Mouse (Mus musculus): ENCODE measurements at regions not wholly inside any gene's neighbourhood (a gene's known extent, or its start where the extent isn't known, plus 50 kb on each side); places are given as distances from the start of the nearest gene placed in this dataset.

DNA sequence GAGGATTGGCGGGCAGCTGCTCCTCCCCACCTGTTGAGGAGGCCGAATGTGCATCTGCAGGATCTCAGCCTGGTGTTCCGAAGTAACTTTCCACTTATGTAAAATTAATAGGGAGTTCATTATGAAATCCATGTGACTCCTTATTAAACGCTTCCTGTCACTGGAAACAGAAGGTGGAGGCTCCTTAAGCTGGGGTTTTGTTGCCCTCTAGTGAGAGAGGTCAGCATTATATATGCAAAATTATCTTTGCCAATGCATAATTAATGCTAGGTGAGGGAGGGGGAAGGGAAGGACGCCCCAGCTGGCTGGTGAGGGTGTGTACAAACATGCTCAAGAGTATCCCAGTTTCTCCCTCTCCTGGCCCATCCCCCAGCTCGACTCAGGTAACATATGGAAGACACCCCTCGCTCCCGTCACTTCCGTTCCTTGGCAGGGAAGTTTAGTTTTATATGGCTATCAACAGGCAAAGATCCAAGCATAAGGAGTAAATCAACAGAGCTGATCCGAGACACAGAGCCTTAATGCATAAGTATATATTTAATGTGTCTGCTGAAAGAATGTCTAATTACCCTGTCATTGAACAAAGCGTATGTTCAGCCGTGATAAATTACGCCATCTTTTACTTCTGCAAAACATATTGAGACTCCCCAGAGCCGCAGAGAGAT, 71.2 kb upstream of the Cdh4 start:
- no peaks in the 10 kb centered on the region for H3K9me3 ChIP-seq (ENCODE audit: control insufficient read depth, low read length)
- peak; percentile 28; the same call in 1 of the 2 replicates for ATAC-seq
- 57% methylated on average over 14 of the region's 14 CpGs for WGBS
- no peaks in the 10 kb centered on the region for H3K36me3 ChIP-seq (ENCODE audit: control insufficient read depth, insufficient read depth)
- no peak overlapping the region for H3K4me2 ChIP-seq (ENCODE audit: low read length)
- no peak overlapping the region for H3K27ac ChIP-seq (ENCODE audit: low read length)
- H3K9ac ChIP-seq (replicated peaks; ENCODE audit: low read depth, low read length) = no peak overlapping the region
- H3K4me1 ChIP-seq (replicated peaks; ENCODE audit: control insufficient read depth, insufficient read depth, low read length) = peaks cover 8% of the 10 kb centered on the region; the same call in 1 of the 2 replicates
- no peaks in the 10 kb centered on the region for H3K27me3 ChIP-seq (replicated peaks; ENCODE audit: control insufficient read depth, insufficient read depth, low read length)
- no peak overlapping the region for H3K4me3 ChIP-seq (replicated peaks; ENCODE audit: low read length)

DNA sequence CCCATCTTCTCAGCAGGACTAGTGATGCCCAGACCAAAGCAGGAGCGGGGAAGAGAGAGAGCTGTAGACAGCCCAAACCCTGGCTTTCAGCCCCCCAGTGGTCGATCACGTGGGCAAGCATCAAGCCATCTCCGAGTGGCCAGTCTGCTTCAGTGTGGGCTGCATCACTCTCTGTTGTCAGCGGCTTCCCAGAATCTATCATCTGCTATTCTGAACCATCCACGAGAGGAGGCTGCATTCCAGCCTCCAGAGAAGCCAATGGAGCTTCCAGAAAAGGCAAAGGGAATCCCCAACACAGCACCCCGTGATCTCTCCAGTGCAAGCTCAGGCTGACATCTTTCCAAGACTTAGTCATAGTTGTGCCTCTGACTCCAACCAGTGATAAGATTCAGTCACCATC, 70.7 kb upstream of the Cdh4 start:
- H3K9ac ChIP-seq (replicated peaks; ENCODE audit: low read depth, low read length) = no peak overlapping the region
- 74% methylated on average over 7 of the region's 7 CpGs for WGBS
- H3K9me3 ChIP-seq (ENCODE audit: control insufficient read depth, low read length) = no peaks in the 10 kb centered on the region
- H3K4me2 ChIP-seq (ENCODE audit: low read length) = no peak overlapping the region
- no peak overlapping the region for H3K27ac ChIP-seq (ENCODE audit: low read length)
- H3K4me1 ChIP-seq (replicated peaks; ENCODE audit: control insufficient read depth, insufficient read depth, low read length) = peaks cover 8% of the 10 kb centered on the region; the same call in 1 of the 2 replicates
- H3K36me3 ChIP-seq (ENCODE audit: control insufficient read depth, insufficient read depth) = no peaks in the 10 kb centered on the region
- no peak overlapping the region for H3K4me3 ChIP-seq (replicated peaks; ENCODE audit: low read length)
- ATAC-seq = peak; percentile 12; the same call in 1 of the 2 replicates
- H3K27me3 ChIP-seq (replicated peaks; ENCODE audit: control insufficient read depth, insufficient read depth, low read length) = no peaks in the 10 kb centered on the region

DNA sequence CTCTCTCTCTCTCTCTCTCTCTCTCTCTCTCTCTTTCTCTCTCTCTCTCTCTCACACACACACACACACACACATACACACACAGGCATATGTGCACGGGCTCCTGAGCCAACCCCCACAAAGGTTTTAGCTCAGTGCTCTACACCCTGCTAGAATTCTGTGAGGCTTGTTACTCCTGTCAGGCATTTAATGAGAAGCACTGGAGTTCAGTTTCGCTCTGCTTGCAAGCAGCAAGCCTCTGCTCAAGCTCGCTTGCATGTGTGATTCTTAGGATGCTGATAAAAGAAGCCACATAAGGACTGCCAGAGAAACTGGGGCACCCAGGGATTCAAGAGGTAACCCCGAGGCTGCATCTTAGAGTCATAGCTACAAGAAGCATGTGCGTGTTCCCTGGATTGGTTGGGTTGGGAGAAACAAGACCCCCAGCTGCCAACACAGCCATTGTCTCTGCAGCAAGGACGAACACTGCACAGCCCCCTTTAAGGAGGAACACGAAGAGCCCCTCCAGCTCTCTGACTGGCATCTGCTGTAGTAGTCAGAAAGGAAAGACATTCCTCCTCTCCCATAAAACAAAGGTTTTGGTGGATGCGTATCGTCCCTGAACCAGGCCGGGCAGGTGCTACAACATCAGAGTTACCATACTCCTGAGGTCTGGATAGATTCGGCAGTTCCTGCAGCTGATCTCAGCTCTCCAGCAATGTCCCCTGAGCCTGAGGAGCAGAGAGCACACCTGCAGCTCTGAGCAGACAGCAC, 62.4 kb upstream of the Cdh4 start:
- no peaks in the 10 kb centered on the region for H3K36me3 ChIP-seq (ENCODE audit: control insufficient read depth, insufficient read depth)
- H3K27ac ChIP-seq (ENCODE audit: low read length) = no peak overlapping the region; the same call in 1 of the 2 replicates
- ATAC-seq = peak; percentile 65; the same call in 1 of the 2 replicates
- no peaks in the 10 kb centered on the region for H3K9me3 ChIP-seq (ENCODE audit: control insufficient read depth, low read length)
- no peak overlapping the region for H3K4me3 ChIP-seq (replicated peaks; ENCODE audit: low read length)
- 45% methylated on average over 11 of the region's 11 CpGs for WGBS
- H3K4me2 ChIP-seq (ENCODE audit: low read length) = no peak overlapping the region
- H3K9ac ChIP-seq (replicated peaks; ENCODE audit: low read depth, low read length) = 0 out of 2 replicates have a peak overlapping the region, but pooled peaks have one; percentile 7
- H3K27me3 ChIP-seq (replicated peaks; ENCODE audit: control insufficient read depth, insufficient read depth, low read length) = no peaks in the 10 kb centered on the region
- peaks cover 14% of the 10 kb centered on the region for H3K4me1 ChIP-seq (replicated peaks; ENCODE audit: control insufficient read depth, insufficient read depth, low read length)

DNA sequence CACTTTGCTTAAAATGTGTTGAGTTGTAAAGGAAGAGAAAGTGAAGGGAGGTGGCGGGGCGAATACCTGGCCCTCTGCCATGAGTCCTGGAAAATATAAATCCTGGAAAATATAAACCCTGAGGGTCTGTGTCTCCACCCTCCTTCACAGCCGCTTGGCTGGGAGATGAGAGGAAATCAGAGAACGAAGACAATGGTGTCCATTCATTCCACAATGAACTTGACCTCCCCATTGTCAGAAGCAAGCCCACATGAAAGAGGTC, 61.9 kb upstream of the Cdh4 start:
- Histone ChIP-seq H3K36me3 (ENCODE audit: control insufficient read depth, insufficient read depth) (no peaks in the 10 kb centered on the region), H3K4me3 (replicated peaks; ENCODE audit: low read length) (no peak overlapping the region), H3K4me1 (replicated peaks; ENCODE audit: control insufficient read depth, insufficient read depth, low read length) (peaks cover 14% of the 10 kb centered on the region), H3K27me3 (replicated peaks; ENCODE audit: control insufficient read depth, insufficient read depth, low read length) (no peaks in the 10 kb centered on the region), H3K9ac (replicated peaks; ENCODE audit: low read depth, low read length) (no peak overlapping the region), H3K9me3 (ENCODE audit: control insufficient read depth, low read length) (no peaks in the 10 kb centered on the region), H3K4me2 (ENCODE audit: low read length) (no peak overlapping the region), H3K27ac (ENCODE audit: low read length) (no peak overlapping the region)
- ATAC-seq = no peak
- WGBS = 52% methylated on average over 4 of the region's 4 CpGs

DNA sequence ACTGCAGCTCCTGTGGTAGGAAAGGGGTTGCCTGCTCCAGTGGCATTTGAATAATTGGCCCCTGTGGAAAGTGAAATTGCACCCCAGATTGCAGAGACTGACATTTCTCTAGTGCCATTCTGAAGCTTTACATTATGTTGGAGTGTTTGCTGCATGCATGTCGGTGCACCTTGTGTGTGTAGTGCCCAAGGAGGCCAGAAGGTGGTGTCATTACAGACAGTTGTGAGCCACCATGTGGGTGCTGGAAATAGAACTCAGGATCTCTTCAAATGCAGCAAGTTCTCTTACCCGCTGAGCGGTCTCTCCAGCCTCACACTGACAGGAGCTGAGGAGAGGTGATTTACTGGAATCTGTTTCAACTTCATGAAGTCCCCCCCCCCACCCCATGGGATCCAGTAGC, 60.3 kb upstream of the Cdh4 start:
- 92% methylated on average over 3 of the region's 3 CpGs for WGBS
- Histone ChIP-seq H3K4me1 (replicated peaks; ENCODE audit: control insufficient read depth, insufficient read depth, low read length) (peaks cover 14% of the 10 kb centered on the region), H3K9ac (replicated peaks; ENCODE audit: low read depth, low read length) (no peak overlapping the region), H3K4me3 (replicated peaks; ENCODE audit: low read length) (no peak overlapping the region), H3K36me3 (ENCODE audit: control insufficient read depth, insufficient read depth) (no peaks in the 10 kb centered on the region), H3K9me3 (ENCODE audit: control insufficient read depth, low read length) (no peaks in the 10 kb centered on the region), H3K27me3 (replicated peaks; ENCODE audit: control insufficient read depth, insufficient read depth, low read length) (no peaks in the 10 kb centered on the region), H3K4me2 (ENCODE audit: low read length) (no peak overlapping the region), H3K27ac (ENCODE audit: low read length) (no peak overlapping the region)
- ATAC-seq = no peak

DNA sequence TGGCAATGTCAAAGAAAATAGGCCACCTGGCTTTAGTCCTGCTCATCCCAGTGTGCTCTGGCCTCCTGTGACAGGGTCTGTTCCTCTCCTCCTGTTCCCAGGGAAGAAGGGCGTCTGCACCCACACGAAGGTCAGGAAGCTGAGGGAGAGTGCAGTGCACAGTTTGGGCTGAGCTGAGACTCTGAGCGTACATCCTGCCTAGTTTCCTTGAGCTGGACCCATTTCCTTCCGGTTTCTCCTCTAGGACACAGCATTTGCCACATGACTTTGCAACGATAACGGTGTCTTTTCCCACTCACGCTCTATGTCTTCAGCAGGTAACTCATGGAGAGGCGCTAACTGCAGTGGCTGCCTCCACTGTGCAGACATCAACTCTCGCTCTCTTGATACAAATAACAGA, 59.6 kb upstream of the Cdh4 start:
- ATAC-seq = no peak
- Histone ChIP-seq H3K9ac (replicated peaks; ENCODE audit: low read depth, low read length) (no peak overlapping the region), H3K4me1 (replicated peaks; ENCODE audit: control insufficient read depth, insufficient read depth, low read length) (peaks cover 14% of the 10 kb centered on the region), H3K36me3 (ENCODE audit: control insufficient read depth, insufficient read depth) (no peaks in the 10 kb centered on the region), H3K9me3 (ENCODE audit: control insufficient read depth, low read length) (no peaks in the 10 kb centered on the region), H3K27me3 (replicated peaks; ENCODE audit: control insufficient read depth, insufficient read depth, low read length) (no peaks in the 10 kb centered on the region), H3K27ac (ENCODE audit: low read length) (no peak overlapping the region), H3K4me2 (ENCODE audit: low read length) (no peak overlapping the region), H3K4me3 (replicated peaks; ENCODE audit: low read length) (no peak overlapping the region)
- 82% methylated on average over 9 of the region's 9 CpGs for WGBS

DNA sequence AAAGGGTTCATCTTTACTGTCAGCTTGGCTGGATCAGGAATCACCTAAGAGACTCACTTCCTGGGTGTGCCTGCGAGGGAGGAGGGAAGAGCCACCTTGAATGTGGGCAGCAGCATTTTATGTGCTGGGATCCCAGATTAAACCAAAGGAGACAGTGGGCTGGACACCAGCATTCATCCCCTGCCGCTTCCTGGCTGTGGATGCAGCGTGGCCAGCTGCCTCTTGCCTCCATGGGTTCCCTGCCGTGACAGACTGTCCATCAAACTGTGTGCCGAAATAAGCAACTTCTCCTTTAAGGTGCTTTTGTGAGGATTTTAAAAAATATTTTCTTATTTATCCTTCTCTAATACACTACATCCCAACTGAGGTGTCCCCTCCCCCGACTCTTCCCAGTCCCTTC, 55.4 kb upstream of the Cdh4 start:
- Histone ChIP-seq H3K36me3 (ENCODE audit: control insufficient read depth, insufficient read depth) (no peaks in the 10 kb centered on the region), H3K9me3 (ENCODE audit: control insufficient read depth, low read length) (no peaks in the 10 kb centered on the region), H3K9ac (replicated peaks; ENCODE audit: low read depth, low read length) (no peak overlapping the region), H3K4me1 (replicated peaks; ENCODE audit: control insufficient read depth, insufficient read depth, low read length) (peaks cover 11% of the 10 kb centered on the region), H3K4me3 (replicated peaks; ENCODE audit: low read length) (no peak overlapping the region), H3K4me2 (ENCODE audit: low read length) (no peak overlapping the region), H3K27me3 (replicated peaks; ENCODE audit: control insufficient read depth, insufficient read depth, low read length) (no peaks in the 10 kb centered on the region), H3K27ac (ENCODE audit: low read length) (no peak overlapping the region)
- WGBS = 69% methylated on average over 6 of the region's 6 CpGs
- ATAC-seq = no peak

DNA sequence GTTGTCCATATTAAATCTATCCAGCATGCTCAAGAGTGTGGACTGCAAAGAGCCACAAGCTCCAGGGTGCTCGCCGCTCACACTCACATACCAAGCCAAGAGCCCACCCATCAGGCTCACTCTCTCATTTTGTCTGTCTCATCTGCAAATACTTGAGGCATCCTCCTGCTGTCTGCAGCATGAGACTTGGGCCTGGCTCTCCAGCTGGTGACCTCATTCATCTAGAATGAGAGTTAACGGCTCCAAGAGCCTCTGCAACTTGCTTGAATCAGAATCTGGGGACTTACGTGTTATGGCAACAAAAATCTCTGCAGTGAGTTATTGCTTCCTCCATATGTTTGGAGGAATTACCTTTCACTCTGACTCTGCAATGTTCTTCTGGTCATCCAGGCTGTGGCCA, 51.7 kb upstream of the Cdh4 start:
- H3K4me1 ChIP-seq (replicated peaks; ENCODE audit: control insufficient read depth, insufficient read depth, low read length) = peaks cover 13% of the 10 kb centered on the region
- H3K4me2 ChIP-seq (ENCODE audit: low read length) = no peak overlapping the region
- ATAC-seq = peak; percentile 7; the same call in 1 of the 2 replicates
- no peak overlapping the region for H3K4me3 ChIP-seq (replicated peaks; ENCODE audit: low read length)
- WGBS = 70% methylated on average over 4 of the region's 4 CpGs
- H3K27me3 ChIP-seq (replicated peaks; ENCODE audit: control insufficient read depth, insufficient read depth, low read length) = no peaks in the 10 kb centered on the region
- H3K9ac ChIP-seq (replicated peaks; ENCODE audit: low read depth, low read length) = no peak overlapping the region
- H3K27ac ChIP-seq (ENCODE audit: low read length) = peak overlapping the region; percentile 42; the same call in 1 of the 2 replicates
- H3K36me3 ChIP-seq (ENCODE audit: control insufficient read depth, insufficient read depth) = no peaks in the 10 kb centered on the region
- H3K9me3 ChIP-seq (ENCODE audit: control insufficient read depth, low read length) = no peaks in the 10 kb centered on the region

DNA sequence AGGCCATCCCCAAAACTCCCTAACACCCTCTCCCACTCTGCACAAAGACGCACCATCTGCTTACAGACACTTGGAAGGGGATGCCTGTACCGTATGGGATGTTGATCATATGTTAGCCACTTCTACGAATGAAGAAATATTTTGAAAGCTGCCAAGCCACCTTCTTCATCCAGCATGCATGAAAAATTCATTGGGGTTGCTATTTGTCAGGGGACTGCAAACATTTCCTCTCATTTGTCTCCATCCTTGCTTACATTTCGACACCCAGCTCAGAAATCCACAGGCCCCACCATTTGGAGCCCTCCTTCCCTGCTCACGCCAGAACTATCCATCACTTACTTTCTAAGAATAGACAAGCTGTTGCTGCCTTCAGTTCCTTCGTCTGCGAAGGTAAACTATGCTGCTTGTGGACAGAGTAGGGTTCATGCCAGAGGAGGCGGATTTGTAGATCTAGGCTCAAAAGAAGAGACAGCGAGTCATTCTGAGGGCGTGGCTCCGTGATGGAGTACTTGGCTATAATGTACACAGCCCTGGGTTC, 51.2 kb upstream of the Cdh4 start:
- peak overlapping the region; percentile 42; the same call in 1 of the 2 replicates for H3K27ac ChIP-seq (ENCODE audit: low read length)
- H3K4me3 ChIP-seq (replicated peaks; ENCODE audit: low read length) = no peak overlapping the region
- H3K4me1 ChIP-seq (replicated peaks; ENCODE audit: control insufficient read depth, insufficient read depth, low read length) = peaks cover 13% of the 10 kb centered on the region
- WGBS = 57% methylated on average over 11 of the region's 11 CpGs
- H3K36me3 ChIP-seq (ENCODE audit: control insufficient read depth, insufficient read depth) = no peaks in the 10 kb centered on the region
- no peak overlapping the region for H3K4me2 ChIP-seq (ENCODE audit: low read length)
- peak; percentile 87 for ATAC-seq
- H3K9ac ChIP-seq (replicated peaks; ENCODE audit: low read depth, low read length) = no peak overlapping the region
- no peaks in the 10 kb centered on the region for H3K9me3 ChIP-seq (ENCODE audit: control insufficient read depth, low read length)
- H3K27me3 ChIP-seq (replicated peaks; ENCODE audit: control insufficient read depth, insufficient read depth, low read length) = no peaks in the 10 kb centered on the region

Measured in forebrain, embryonic 16.5 days (tissue).